Mouse (Mus musculus) frontal cortex, postnatal 14 days (tissue): ENCODE data around the gene Mad2l2.
A peak's percentile ranks its signal among the peaks of the same experiment; 100 is the strongest.
"Not testable (repeated sequence)": the region's sequence is repeated elsewhere in the genome, so short reads cannot be mapped to it uniquely, and the experiment has no call there.

ENCODE experiments used
- DNase-seq, 2 experiments: peaks; one replicate each; pipeline ENCODE4 v3.0.0; 2022; ENCODE audit warnings: low spot score in 2 of 2

The Mad2l2 gene

DNA sequence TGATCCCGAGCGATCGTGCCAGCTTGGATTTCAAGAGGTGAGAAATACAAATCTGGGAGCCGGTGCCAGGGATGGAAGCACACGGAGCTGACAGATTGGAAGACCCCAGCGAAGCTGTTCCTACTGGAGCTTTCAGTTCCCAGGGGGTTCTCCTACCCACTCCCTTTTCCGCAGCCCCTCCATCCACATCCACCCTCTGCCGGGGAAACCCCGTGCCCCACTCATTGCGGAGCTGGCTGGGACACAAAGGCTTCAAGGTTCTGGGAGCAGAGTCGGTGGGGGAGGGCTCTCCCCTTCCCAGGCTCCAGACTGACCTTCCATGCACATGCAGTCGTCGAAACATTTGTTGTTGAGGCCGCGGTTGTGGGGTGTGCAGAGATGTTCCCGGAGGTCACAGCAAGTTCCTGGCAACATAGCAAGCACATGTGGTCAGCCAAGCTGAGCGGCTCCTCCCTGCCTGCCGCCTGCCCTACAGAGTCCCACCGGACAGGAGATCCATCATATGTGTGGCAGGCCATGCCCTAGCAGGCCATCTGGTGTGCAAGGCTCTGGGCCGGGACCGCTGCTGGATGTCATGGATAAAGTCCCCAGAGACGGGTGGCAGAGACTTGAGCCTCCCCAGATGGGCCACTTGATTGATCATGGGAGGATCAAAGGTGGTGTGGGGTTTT lies 22.4 kb upstream of the Mad2l2 start:
- no peak for DNase-seq

GRCm38 (mm10) chr4:148108565-148109100 lies 21.6 kb upstream of the Mad2l2 start:
- DNase-seq, result no peak

GRCm38 (mm10) chr4:148109215-148109614 lies 21.0 kb upstream of the Mad2l2 start:
- no peak for DNase-seq

GRCm38 (mm10) chr4:148112519-148112918 lies 17.7 kb upstream of the Mad2l2 start:
- DNase-seq, result no peak

- peak; percentile 61 to 81 for DNase-seq
Measured at GRCm38 (mm10) chr4:148114758-148115391, 15.3 kb upstream of the Mad2l2 start.

DNA sequence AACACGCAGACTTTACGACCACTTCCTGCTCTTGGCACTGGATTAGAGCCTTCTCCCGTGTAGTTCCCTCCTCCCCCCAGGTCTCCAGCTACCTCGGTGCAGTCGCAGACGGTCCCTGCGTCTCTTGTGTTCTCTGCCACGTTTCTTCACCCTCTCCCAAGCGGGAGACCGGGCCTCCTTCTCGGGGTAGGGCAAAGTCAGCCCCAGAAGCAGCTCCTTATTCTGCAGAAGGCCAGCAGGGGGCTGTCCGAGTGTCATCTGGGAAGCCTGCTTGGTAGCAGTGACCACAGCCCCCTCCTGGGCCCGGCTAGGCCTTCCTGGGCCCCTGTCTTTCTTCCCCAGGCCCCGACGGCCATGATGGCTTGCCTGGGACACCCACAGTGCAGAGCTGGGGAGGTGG lies 14.7 kb upstream of the Mad2l2 start:
- DNase-seq, result no peak

DNA sequence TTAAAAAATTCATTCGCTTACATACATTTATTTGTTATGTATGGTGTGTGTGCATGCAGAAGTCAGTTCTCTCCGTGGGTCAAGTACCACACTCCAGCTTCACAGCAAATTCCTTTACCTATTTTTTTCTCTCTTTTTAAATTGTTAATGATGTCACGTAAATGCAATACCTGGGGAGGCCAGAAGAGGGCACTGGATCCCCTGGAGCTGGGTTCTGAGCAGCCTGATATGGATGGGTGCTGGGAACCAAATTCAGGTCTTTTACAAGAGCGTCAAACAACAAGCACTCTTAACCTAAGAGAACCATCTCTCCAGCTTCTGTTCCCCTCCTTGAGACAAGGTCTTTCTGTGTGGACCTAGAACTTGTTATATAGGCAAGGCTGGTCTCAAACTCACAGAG lies 13.5 kb upstream of the Mad2l2 start:
- DNase-seq, result no peak

GRCm38 (mm10) chr4:148117392-148117791 lies 12.8 kb upstream of the Mad2l2 start:
- DNase-seq, result no peak

DNA sequence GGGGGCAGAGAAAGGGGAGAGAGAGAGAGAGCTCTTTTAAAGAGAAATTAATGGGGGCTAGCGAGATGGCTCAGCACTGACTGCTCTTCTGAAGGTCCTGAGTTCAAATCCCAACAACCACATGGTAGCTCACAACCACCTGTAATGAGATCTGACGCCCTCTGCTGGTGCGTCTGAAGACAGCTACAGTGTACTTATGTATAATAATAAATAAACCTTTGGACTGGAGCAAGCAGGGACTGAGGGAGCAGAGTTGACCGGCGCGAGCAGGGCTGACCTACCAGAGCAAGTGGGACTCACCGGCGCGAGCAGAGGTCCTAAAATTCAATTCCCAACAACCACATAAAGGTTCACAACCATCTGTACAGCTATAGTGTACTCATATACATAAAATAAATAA lies 10.6 kb upstream of the Mad2l2 start:
- DNase-seq, result not testable (repeated sequence)

- DNase-seq, result no peak
Measured at GRCm38 (mm10) chr4:148120555-148120954, 9.6 kb upstream of the Mad2l2 start.

GRCm38 (mm10) chr4:148121362-148121761 lies 8.8 kb upstream of the Mad2l2 start:
- peak; percentile 46 to 59 for DNase-seq

- no peak for DNase-seq
Measured at GRCm38 (mm10) chr4:148121982-148122693, 8.0 kb upstream of the Mad2l2 start.

DNA sequence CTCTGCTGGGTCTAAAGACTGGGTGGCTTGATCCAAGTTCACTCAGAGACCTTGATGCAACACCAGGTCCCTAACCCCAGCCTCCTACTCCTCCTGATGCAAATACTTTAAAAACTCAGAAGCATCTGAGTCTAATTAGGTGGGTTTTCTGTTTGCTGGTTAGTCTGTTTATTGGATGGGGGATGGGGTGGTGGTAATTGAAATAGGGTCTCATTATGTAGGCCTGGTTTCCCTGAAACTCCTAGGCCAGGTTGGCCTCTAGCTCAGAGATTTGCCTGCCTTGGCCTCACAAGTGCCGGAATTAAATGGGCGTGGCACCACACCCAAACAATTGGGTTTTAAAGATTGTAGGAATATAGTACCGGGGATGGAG lies 7.5 kb upstream of the Mad2l2 start:
- DNase-seq, result no peak

DNA sequence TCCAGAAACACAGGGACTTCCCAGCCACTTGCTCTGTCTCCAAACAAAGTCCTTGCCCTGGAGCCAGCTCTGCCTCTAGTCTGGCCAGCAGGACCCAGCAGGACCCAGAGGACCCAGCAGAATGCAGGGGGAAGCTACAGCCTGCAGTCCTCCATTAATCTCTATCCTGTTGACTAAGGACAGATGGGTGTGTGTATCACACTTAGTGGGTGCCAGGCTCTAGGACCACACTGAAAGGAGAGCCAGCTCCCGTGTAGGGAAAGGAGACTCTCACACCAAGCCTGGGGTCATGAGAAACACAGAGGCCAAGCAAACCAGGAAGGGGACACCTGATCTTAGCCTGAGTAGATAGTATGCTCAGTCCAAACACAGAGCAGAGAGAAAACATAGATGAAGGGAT lies 1.9 kb upstream of the Mad2l2 start:
- no peak for DNase-seq

DNA sequence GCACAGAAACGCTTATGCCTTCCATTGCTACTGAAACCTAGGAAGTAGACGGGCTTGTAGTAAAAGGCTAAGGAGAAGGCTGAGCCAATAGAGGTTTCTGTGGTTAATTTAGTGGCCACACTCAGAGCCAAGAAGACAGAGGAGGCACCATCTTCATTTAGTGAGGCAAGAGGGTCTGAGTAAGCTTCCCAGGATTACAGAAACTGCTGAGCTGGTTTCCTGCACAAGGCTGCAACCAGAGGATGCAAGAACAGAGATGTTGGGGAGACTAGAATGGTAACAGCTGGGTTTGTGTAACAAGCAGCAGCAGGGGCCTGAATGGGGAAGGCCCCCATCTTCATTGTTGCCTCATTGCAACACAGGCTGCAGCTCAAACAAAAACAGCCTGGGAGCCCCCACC lies 1.5 kb upstream of the Mad2l2 start:
- DNase-seq, result no peak

- peak in 1 of 2 experiments; percentile 4 for DNase-seq
Measured at GRCm38 (mm10) chr4:148130561-148131413, 603 bp downstream of the Mad2l2 start, which contains the start of gene Draxin. Draxin (minus strand) TSS chr4:148130698.

GRCm38 (mm10) chr4:148131497-148132081 lies 1.4 kb downstream of the Mad2l2 start:
- no peak for DNase-seq

GRCm38 (mm10) chr4:148134988-148135387 lies 4.8 kb downstream of the Mad2l2 start:
- DNase-seq, result no peak

- no peak for DNase-seq
Measured at GRCm38 (mm10) chr4:148137503-148137902, 7.3 kb downstream of the Mad2l2 start.

GRCm38 (mm10) chr4:148139767-148140097 lies 9.5 kb downstream of the Mad2l2 start:
- DNase-seq, result no peak
